Mouse (Mus musculus) urinary bladder, postnatal 25 days (tissue): Measurements from ENCODE around the gene Myb.
"Not testable (repeated sequence)": the region's sequence is repeated elsewhere in the genome, so short reads cannot be mapped to it uniquely, and the experiment has no call there.

Source experiments
- DNase-seq: peaks from one replicate; pipeline ENCODE4 v3.0.0; 2022; ENCODE audit warnings: low spot score

Gene Myb

GRCm38 (mm10) chr10:21168466-21168865, 7.7 kb upstream of the Myb start:
- no peak for DNase-seq

GRCm38 (mm10) chr10:21167842-21168241, 7.1 kb upstream of the Myb start:
- DNase-seq = no peak

GRCm38 (mm10) chr10:21167165-21167564, 6.4 kb upstream of the Myb start:
- no peak for DNase-seq

GRCm38 (mm10) chr10:21165411-21165810, 4.6 kb upstream of the Myb start:
- no peak for DNase-seq

- no peak for DNase-seq
These were observed 1.3 kb upstream of the Myb start for GRCm38 (mm10) chr10:21162124-21162523.

- DNase-seq = no peak
These were observed 743 bp upstream of the Myb start for GRCm38 (mm10) chr10:21161359-21162094.

GRCm38 (mm10) chr10:21159697-21160394, 938 bp downstream of the Myb start:
- peak; percentile 11 for DNase-seq

GRCm38 (mm10) chr10:21158918-21159443, 1.8 kb downstream of the Myb start:
- peak; percentile 33 for DNase-seq

GRCm38 (mm10) chr10:21158111-21158917, 2.5 kb downstream of the Myb start:
- peak; percentile 24 for DNase-seq

- no peak for DNase-seq
These were observed 3.8 kb downstream of the Myb start for GRCm38 (mm10) chr10:21156953-21157499.

- DNase-seq = no peak
These were observed 4.4 kb downstream of the Myb start for GRCm38 (mm10) chr10:21156416-21156815.

- no peak for DNase-seq
These were observed 5.9 kb downstream of the Myb start for GRCm38 (mm10) chr10:21154927-21155326.

- no peak for DNase-seq
These were observed 7.4 kb downstream of the Myb start for GRCm38 (mm10) chr10:21153433-21153832.

GRCm38 (mm10) chr10:21152812-21153211, 8.0 kb downstream of the Myb start:
- no peak for DNase-seq

- no peak for DNase-seq
These were observed 9.5 kb downstream of the Myb start for GRCm38 (mm10) chr10:21151320-21151719.

GRCm38 (mm10) chr10:21149945-21150344, 10.8 kb downstream of the Myb start:
- DNase-seq = not testable (repeated sequence)

GRCm38 (mm10) chr10:21146719-21147118, 14.1 kb downstream of the Myb start:
- no peak for DNase-seq

GRCm38 (mm10) chr10:21146263-21146662, 14.5 kb downstream of the Myb start:
- DNase-seq = no peak

GRCm38 (mm10) chr10:21144627-21145504, 15.9 kb downstream of the Myb start:
- DNase-seq = peak; percentile 33

- DNase-seq = no peak
These were observed 25.5 kb downstream of the Myb start for GRCm38 (mm10) chr10:21135297-21135696.

GRCm38 (mm10) chr10:21130901-21131493, 29.8 kb downstream of the Myb start:
- DNase-seq = no peak
